Mouse (Mus musculus) B cell, adult (primary cell): Measurements from ENCODE around the gene Proca1. TPM values are rescaled to one million over a fixed set of nuclear protein-coding genes. Genes with fewer than 3 reads are reported as not detected.

Source experiments
- total RNA-seq: library from RNA; stranded (reverse); gene quantifications from 4 replicates; pipeline ENCODE4 v1.2.4, GENCODE M21; 2023; ENCODE audit not compliant: inconsistent age

Gene Proca1
- total RNA-seq = not detected in 4 replicates

GRCm38 (mm10) chr11:78193113-78193512, at the start of gene Proca1:
Gene Proca1 (plus strand): TSS chr11:78193392.

DNA sequence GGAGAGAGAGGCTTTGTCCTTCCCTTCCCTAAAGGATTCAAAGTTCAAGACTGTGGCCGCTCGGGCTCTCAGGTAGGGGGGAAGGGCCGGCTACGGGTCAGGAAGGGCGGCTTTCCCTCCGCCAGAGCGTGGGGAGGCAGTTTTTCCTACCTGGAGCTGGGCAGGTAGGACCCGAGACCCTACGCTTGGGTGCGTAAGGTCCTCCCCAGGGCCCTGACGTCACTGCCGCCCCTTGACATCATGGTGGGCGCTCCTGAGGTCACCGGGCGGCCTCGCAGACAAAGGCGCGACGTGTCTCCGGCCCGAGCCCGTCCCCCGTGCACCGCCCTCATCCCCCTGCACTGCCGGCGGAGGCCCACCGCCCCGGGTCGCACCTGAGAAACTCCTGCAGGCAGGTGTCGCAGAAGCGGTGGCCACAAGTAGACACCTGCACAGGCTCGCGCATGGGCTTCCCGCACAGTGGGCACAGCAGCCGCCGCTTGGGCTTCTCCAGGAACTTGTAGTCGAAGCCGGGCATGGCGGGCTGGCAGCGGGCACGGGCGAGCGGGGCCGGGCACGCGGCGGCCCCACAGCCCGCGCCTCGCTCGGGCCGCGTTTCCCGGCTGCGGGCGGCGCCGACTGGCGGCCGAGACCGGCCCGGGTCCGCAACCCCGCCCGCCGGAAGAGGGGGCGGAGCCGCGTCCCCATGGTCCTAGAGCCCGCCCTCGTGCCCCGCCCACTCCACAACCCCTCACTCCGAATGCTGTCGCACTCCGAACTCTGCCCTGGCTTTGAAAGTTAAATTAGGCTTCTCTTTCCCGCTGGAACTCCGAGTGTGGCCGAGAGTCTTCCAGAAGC, 28.1 kb upstream of the Proca1 start, which contains the start of gene Traf4:
Gene Traf4 (minus strand): TSS at position 666 of the 837 bp plus-strand sequence.

DNA sequence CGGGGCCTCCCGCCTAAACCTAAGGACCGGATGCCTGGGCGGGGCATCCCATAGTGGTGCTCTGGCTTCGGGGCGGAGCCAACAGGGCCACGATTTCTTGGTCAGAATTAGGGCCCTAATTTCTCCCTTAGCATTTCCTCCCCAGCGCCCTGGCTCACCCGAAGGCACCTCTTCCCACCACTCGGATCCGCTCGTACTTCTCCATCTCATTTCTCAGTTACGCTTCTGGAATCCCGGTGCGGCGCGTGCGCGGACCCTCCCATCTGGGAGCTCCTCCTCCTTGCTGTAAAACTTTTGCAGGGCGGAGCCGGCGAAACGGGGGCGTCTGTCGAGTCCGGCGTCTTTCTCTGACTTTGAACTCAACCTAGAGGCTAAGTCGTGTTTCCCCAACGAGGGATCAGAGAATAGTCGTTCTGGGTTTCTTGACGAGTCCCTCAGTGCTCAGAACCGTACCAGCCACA, 16.8 kb upstream of the Proca1 start, which contains the start of the genes Nek8 and Tlcd1:
Gene Nek8 (minus strand): TSS at position 274 of the 461 bp plus-strand sequence.
Gene Tlcd1 (plus strand): TSS at position 310 of the 461 bp plus-strand sequence.

GRCm38 (mm10) chr11:78182961-78183844, 10.0 kb upstream of the Proca1 start, which contains the start of gene Rpl23a:
Gene Rpl23a (minus strand): TSS chr11:78183584.

GRCm38 (mm10) chr11:78188331-78189233, 4.6 kb upstream of the Proca1 start, which contains the start of gene Rab34:
Gene Rab34 (plus strand): TSS chr11:78188430.

DNA sequence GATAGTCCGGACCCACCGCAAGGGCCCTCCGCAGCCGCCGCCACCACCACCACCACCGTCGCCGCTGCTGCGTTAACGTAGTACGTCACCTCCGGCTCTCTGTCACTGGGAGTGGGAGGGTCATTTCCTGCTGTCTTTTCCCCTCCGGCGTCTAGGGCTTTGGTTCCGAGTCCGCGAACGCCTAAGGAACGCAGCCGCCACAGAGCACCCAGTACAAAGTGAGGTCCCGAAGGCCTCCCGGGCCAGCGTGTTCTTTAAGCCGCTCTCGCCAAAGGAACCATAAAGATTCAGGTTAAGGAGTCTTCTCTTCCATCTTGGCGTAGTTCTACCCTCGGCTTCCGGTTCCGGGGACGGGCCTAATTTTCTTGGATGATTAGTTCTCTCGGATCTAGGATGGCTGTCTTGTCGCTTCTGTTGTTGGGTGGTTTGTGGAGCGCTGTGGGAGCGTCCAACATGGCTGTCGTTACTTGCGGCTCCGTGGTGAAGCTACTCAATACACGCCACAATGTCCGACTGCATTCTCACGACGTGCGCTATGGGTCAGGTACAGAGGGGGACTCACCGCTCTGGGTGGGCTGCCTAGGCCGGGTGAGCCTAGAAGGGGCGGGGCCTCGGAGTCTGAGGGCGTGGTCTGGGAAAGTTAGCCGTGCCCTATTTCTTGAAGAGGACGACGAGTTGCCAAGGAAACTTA, 52.6 kb downstream of the Proca1 start, which contains the start of the genes Sdf2 and Supt6:
Gene Sdf2 (plus strand): TSS at position 120 of the 691 bp plus-strand sequence.
Gene Supt6 (minus strand): TSS at position 361 of the 691 bp plus-strand sequence.

Other genes with a start within 250 kb of the Proca1 start
- 153 to 166 TPM (median 157 TPM) in 4 replicates for gene Phf12, start 210.6 kb upstream of the Proca1 start, total RNA-seq
- gene Dhrs13, start 161.1 kb upstream of the Proca1 start, total RNA-seq = 0.66 to 1.5 TPM (median 0.91 TPM) in 4 replicates
- gene Flot2, start 155.5 kb upstream of the Proca1 start, total RNA-seq = 9.9 to 15.5 TPM (median 14.6 TPM) in 4 replicates
- gene Eral1, start 113.0 kb upstream of the Proca1 start, total RNA-seq = 25.0 to 26.8 TPM (median 26.0 TPM) in 4 replicates
- 13.5 to 15.4 TPM (median 14.2 TPM) in 4 replicates for gene Fam222b, start 98.7 kb upstream of the Proca1 start, total RNA-seq
- gene Traf4, start 27.8 kb upstream of the Proca1 start, total RNA-seq = 48.0 to 55.4 TPM (median 52.7 TPM) in 4 replicates
- 15.4 to 24.4 TPM (median 18.0 TPM) in 4 replicates for gene Nek8, start 16.7 kb upstream of the Proca1 start, total RNA-seq
- gene Tlcd1, start 16.7 kb upstream of the Proca1 start, total RNA-seq = 4.0 to 5.8 TPM (median 5.6 TPM) in 4 replicates
- gene Rpl23a, start 9.8 kb upstream of the Proca1 start, total RNA-seq = 2,508 to 2,612 TPM (median 2,568 TPM) in 4 replicates
- gene Rab34, start 5.0 kb upstream of the Proca1 start, total RNA-seq = 0.99 to 1.9 TPM in 2 of 4 replicates, not detected in the others
- 55.1 to 64.3 TPM (median 58.4 TPM) in 4 replicates for gene Sdf2, start 52.4 kb downstream of the Proca1 start, total RNA-seq
- gene Supt6, start 52.6 kb downstream of the Proca1 start, total RNA-seq = 68.6 to 78.0 TPM (median 72.8 TPM) in 4 replicates
- gene 2610507B11Rik, start 68.4 kb downstream of the Proca1 start, total RNA-seq = 109 to 122 TPM (median 117 TPM) in 4 replicates
- 1.3 to 2.3 TPM (median 2.0 TPM) in 4 replicates for gene BC030499, start 97.4 kb downstream of the Proca1 start, total RNA-seq
- gene Spag5, start 108.1 kb downstream of the Proca1 start, total RNA-seq = 2.5 to 6.3 TPM (median 4.3 TPM) in 4 replicates
- 34.3 to 36.6 TPM (median 35.0 TPM) in 4 replicates for gene Aldoc, start 129.6 kb downstream of the Proca1 start, total RNA-seq
- gene Pigs, start 135.0 kb downstream of the Proca1 start, total RNA-seq = 53.8 to 62.9 TPM (median 56.3 TPM) in 4 replicates
- gene Unc119, start 150.1 kb downstream of the Proca1 start, total RNA-seq = 55.4 to 61.9 TPM (median 57.2 TPM) in 4 replicates
- not detected in 4 replicates for gene Foxn1, start 193.2 kb downstream of the Proca1 start, total RNA-seq
- gene Slc13a2, start 228.8 kb downstream of the Proca1 start, total RNA-seq = not detected in 4 replicates